Mouse (Mus musculus) bone marrow, adult 2 months (tissue): ENCODE data around the gene Wdr20.

ENCODE experiments used
- CTCF ChIP-seq: fragments of 200-500 bp; IDR thresholded peaks from 2 replicates; pipeline ENCODE4 v1.5.1; 2011; ENCODE audit warnings: low read length, control low read depth; ENCODE audit not compliant: control insufficient read depth, insufficient read depth
- POLR2A ChIP-seq: fragments of 200-500 bp; IDR thresholded peaks from 2 replicates; pipeline ENCODE4 v1.6.1; 2011; ENCODE audit warnings: low read depth, mild to moderate bottlenecking, control low read depth, low read length, borderline replicate concordance; ENCODE audit not compliant: control insufficient read depth

GRCm38 (mm10) chr12:110797842-110798431, 60.2 kb downstream of the Wdr20 start:
- TF ChIP-seq CTCF (no peak), POLR2A (no peak)
